Mouse (Mus musculus): ENCODE data around the gene Arhgap21. TPM values are rescaled to one million over a fixed set of nuclear protein-coding genes. Genes with fewer than 3 reads are reported as not detected.
A peak's percentile ranks its signal among the peaks of the same experiment; 100 is the strongest.

The Arhgap21 gene
- total RNA-seq, 2 experiments from 2014 or later, result 331 to 369 TPM

DNA sequence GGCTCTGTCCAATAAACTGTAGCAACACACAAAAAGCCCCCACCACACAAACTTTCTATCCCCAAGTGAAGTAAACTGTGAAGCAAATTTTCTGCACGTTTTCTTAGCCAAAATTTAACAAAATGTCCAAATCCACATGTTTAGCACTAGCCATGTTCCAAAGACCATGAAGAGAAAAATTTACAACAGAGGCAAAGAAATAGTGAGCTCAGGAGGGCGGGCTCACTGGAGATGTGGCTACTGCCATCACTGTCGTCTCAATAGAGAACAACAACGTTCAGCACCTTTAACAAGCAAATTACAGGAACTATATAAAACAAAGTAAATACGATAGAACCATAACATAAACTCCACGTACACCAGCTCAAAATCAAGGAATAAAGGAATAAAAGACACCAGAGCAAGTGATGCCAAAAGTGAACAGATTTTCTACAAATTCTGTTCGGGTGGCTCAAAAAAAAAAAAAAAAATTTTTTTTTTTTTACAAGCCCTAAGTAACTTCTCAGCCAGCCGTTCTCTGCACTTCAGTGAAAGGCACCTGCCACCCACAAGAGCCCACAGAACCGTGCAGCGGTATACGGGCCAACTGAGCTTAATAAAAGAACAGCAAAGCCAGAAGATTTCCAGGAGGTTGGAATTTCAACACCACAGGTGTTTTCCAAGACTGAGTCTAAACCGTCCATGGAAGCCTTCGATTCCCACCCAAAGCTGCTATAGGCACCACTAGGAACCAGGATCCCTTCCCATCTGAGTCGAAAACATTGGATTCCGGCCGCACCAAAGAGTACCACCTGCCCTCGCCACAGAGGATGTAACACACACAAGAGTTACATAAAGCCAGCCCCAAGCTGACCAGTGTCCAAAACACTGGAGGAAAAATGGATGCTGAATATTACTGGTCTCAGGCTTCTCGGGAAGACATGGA lies 2.2 kb downstream of the Arhgap21 start:
- no peak for DNase-seq

GRCm38 (mm10) chr2:20965361-20965760 lies 3.3 kb downstream of the Arhgap21 start:
- no peak for DNase-seq

GRCm38 (mm10) chr2:20964461-20964860 lies 4.2 kb downstream of the Arhgap21 start:
- no peak for DNase-seq

DNA sequence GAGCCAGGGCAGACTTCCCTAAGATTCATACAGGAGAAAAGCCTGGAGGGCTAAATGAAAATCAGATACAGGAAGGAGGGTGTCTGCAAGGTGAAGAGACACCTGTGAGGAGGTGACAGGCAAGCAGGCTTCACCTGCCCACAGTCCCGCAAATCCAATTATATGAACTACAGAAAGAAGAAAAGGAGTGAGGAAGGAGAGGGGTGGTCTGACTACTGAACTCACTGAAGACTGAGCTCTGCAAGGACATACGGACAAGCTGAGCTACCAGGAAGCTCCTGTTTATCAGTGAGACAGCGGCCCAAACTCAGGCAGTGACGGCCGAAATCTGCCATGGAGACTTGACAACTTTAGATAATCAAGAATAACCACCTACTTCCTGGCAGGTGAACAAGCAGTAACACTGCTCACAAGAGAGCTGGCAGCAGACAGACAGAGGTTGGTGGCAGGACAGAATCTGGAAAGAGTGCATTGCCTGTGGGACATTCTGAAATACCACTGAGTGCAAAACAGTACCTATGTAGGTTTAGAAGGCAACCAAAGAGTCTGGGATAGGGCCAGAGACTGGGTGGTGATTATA lies 5.4 kb downstream of the Arhgap21 start:
- no peak for DNase-seq

GRCm38 (mm10) chr2:20962284-20962683 lies 6.4 kb downstream of the Arhgap21 start:
- DNase-seq, result peak; percentile 52 to 59

GRCm38 (mm10) chr2:20961825-20962224 lies 6.9 kb downstream of the Arhgap21 start:
- DNase-seq, result no peak

DNA sequence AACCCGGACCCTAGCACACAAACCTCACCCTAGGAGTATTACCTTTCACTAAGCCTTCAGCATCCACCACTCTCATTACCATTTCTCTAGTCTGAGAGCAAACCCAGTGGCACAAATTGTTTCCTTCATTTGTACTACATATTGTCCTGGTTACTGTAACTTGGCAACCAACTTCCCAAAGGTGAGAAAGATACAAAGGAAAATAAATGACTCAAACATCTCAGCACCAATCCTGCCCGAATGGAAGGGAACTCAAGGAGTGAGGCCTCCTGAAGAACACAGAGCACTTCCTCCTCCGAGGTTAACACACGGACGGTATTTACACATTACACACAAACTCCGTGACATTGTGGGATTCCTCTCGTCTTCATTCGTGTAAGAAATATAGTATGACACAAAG lies 7.4 kb downstream of the Arhgap21 start:
- DNase-seq, result no peak

DNA sequence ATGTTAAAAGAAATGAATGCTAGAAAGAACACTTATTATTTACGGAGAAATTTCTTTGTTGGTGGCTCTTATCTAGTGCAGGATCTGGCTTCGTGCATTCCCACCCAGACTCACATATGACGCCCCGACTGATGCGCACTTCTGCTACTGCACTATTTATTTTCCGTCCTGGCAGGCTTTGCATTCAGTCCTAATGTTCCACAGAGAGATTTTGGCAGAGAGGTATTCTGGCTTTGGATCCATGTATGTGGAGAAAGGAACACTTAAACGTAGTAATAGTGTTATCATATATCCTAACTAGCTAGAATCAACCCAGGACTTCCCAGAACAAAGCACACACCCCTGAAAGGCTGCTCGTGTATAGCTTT lies 8.0 kb downstream of the Arhgap21 start:
- no peak for DNase-seq

DNA sequence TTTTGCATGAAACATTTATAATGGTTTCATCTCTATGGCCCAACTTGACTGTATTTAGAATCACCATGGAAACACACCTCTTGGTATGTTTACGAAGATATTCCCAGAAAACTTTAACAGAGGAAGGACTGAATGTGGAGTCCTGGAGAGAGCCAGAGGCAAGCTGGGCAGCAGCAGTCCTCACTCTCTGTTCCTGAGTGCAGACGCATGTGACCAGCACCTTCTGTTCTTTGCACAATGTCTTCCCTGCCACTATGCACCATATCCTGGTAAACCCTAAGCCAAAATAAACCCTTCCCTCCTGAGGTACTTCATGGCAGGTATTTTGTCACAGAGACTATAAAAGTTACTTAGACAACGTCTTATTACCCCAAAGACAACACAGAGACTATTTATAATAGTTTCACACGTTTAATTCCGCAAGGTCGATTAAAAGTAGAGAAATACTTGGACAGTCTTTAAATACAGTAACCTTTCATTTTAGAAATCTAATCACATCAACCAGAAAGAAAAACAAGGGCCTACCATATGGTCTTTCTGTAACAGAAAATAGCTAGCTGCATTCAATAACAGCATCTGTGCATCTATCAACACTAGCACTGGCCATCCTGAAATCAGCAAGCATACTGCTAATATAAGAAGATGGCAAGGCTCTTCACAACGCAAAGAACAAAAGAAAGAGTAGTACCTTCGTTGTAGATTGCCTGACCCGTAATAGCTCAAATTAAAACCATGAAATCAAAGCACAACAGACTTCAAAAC lies 8.6 kb downstream of the Arhgap21 start:
- DNase-seq, result no peak

GRCm38 (mm10) chr2:20959045-20959444 lies 9.6 kb downstream of the Arhgap21 start:
- DNase-seq, result no peak

DNA sequence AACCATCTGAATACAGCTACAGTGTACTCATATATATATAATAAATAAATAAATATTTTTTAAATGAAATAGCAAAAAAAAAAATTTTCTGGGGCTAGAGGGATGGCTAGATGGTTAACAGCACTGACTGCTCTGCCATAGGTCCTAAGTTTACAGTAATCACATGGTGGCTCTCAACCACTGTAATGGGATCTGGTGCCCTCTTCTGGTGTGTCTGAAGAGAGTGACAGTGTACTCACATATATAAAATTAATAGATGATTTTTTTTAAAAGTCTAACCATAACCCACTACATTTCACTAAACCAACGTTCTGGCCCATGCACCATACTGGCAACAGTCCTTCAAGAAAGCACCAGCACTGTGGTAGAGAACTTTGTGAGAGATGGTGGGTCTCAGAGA lies 10.7 kb downstream of the Arhgap21 start:
- no peak for DNase-seq

- no peak for DNase-seq
These were observed 12.0 kb downstream of the Arhgap21 start for GRCm38 (mm10) chr2:20956716-20957115.

DNA sequence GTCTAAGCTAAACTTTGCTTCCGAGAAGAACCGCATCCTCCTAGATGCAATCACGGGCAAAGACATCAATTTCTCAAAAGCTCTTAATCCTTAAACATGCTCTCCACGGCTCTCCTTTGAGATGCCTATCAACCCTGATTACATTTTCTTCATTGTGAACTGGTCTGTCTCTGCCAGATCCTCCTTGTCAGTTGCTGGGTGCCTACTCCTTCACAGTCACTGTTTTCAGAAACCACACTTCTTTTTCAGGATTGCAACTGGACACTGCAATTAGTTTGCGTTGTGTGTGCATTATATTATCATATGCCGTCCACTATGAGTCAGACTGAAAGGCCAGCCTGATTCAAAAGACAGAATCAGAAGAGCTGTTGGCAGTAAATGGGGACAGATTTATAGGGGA lies 12.7 kb downstream of the Arhgap21 start:
- DNase-seq, result no peak

DNA sequence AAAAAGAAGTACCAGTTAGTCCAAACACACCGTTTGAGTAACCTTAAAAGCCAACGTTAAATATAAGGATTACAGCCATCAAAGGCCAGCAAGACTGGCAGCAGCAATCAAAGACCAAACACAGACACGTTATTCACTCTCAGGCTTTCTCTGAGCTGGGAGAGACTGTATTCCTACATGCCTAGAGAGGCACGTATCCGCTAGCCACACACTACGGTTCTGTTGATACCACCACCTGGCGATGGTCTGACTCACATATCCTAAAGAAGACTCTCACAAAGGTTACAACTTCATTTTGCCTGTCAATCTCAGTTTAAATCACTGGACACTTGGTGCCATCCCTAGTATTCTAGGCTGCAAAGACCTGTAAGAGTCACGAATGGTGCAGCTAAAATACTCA lies 13.3 kb downstream of the Arhgap21 start:
- no peak for DNase-seq

GRCm38 (mm10) chr2:20952716-20953115 lies 16.0 kb downstream of the Arhgap21 start:
- DNase-seq, result no peak

DNA sequence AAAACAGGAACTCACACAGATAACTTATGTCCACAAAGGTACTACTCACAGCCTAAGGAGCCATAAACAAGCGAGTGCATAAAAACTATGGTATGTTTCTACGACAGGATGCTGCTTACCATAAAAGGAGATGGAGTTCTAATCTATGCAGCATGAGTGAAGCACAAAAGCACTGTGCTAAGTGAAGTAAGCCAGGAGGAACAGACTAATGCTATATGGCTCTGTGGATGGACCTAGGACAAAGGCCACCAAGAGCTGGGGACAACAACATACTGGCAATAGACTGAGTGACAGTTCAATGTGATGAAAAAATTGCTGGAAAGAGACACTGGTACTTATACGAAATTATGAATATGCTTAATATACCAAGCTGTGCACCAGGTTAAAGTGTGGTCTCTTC lies 19.5 kb downstream of the Arhgap21 start:
- no peak for DNase-seq

DNA sequence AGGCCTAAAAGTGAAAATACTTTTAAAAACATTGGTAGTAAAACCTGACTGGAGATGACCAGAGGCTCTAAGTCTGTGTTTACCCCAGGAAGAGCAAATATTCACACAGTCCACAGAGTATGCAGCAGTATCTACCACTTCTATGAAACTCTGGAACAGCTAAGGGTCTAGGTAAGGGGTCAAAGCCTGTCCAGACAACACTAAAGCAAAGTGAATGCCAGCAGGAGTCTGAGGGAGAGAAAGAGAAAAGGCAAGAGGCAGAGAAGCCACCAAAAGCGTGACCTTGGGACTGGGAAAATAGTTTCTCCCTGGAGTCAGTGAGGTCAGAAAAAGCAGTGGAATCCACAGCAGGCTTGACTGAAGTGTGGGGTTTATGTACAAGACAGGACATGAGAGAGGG lies 21.6 kb downstream of the Arhgap21 start:
- DNase-seq, result no peak

GRCm38 (mm10) chr2:20945596-20945995 lies 23.1 kb downstream of the Arhgap21 start:
- DNase-seq, result no peak

DNA sequence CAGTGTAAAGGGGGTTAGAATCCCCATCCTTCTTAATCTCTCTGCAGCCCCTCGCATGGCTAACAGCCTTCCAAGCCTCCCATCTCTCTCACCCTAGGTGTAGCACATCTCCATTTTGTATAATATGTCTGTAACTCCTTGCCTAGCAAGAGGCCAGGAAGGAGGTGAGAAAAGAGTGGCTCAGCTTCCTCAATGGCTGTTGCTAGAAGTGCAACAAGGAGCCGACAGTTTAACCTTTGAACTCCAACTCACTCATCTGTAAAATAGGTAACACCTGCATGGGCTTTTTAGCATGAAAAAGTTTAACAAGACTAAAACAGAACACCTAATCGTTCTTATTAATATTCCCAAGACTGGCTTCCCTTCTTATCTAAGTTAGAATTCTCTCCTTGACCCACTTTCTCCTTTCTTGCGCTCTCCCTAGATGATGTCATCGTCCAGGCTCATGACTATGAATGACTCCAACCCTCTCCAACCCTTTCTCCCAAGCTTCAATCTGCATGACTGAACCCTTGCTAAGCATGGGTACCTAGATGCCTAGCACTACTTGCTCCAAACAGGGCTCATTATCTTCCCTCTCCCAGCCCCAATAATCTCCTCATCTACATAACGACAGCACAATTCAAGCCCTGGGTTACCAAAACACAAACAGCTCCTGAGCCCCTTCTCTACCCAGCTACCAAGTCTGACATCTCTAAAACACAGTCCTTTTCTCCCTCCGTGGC lies 24.8 kb downstream of the Arhgap21 start:
- DNase-seq, result no peak

DNA sequence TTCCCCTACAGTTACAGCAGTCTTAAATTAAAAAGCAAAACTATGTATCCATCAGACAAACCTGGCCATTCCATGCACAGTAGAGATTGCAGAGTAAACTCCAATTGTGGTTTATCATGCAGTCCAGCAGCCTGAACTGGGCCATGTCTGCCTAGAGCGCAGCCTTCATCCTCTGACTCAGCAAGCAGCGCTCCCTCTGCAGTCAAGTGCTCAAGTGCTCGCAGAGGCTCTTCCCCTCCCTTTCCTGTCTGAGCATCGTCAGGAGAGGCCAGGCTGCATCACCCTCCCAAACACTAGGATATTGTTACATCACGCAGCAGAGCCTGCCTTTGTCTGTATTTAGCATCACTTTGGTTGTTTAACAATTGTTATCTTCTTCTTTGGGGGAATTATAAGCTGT lies 25.5 kb downstream of the Arhgap21 start:
- no peak for DNase-seq

DNA sequence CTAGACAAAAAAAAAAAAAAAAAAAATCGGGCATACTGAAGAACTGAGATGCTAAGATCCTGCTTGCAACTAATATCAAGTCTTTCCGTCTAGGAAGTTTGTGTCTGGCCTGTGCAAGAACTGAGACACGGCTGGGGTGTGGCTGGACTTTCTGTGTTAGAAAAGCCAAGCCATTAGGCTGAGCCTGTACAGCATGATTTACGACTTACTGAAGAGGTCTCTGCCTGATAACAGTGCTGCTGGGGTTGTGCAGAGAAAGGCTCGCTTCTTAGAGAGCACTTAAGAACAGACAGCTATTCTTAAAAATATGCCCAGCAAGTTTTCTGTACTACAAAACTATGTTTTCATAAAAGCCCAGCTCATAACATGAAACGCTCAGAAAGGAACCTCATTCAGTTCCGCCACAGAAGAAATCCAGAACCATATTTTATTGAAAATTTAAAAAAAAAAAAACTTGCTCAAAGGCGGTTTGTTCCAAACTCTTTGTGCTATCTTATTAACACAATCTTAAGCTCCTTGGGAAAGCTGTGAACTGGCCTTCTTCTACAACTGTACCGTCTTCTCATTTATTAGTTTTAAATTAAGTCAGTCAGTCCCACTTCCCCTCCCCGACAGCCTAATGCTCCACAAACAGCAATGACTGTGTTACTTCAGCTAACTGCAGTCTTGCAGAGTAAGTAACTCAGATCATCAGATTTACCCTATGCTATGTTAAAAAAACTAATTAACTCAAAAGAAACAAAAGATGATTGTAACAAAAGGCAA lies 26.1 kb downstream of the Arhgap21 start:
- no peak for DNase-seq

DNA sequence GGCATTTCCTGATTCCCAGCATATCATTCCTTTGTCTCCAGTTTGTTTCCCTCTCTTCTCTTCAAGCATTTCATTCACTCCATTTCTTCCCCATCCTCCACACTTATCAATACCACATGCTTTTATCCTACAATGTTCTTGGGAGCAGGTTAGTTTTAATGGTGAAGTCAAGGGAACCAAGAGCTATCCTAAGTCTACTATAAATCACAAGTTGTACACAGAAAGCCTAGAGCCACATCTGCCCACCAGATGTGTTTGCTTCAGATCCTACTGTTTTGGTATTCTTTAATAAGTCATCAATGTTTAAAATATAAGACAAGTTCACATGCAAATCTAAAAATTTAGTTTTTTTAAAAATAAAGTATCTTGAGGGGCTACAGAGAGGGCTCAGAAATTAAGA lies 27.6 kb downstream of the Arhgap21 start:
- DNase-seq, result no peak
